Mouse (Mus musculus): ENCODE measurements at regions not wholly inside any gene's neighbourhood (a gene's known extent, or its start where the extent isn't known, plus 50 kb on each side); places are given as distances from the start of the nearest gene placed in this dataset.

DNA sequence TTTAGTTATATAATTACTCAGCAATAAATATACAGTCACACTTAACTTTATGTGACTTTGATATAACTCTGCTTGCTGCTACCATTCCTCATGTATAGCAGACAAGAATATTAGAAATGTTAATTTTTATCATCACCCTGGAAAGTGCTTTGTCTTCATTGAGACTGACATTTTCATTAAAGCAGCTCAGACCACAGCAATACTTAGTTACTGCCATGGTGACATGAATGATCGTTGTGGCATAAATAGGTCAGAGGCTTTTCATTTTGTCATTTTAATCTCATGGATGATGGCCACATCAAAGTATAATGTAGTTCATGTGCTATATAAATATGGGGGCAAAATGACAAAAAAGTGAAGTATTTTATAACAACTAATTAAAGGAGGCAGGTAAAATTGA lies 498.1 kb downstream of the Slc22a22 start:
- H3K27ac ChIP-seq (ENCODE audit: poor library complexity, severe bottlenecking) = no peak overlapping the region
- no peak for ATAC-seq (ENCODE audit: insufficient number of reproducible peaks, low FRiP score)
- no peaks in the 10 kb centered on the region for H3K9me3 ChIP-seq (replicated peaks)
- 77% methylated on average over 1 of the region's 1 CpGs for WGBS
- no peak overlapping the region for H3K4me2 ChIP-seq
- no peaks in the 10 kb centered on the region for H3K27me3 ChIP-seq (replicated peaks)
- H3K4me1 ChIP-seq (replicated peaks) = no peaks in the 10 kb centered on the region
- no peak overlapping the region for H3K4me3 ChIP-seq
- no peaks in the 10 kb centered on the region for H3K36me3 ChIP-seq
- H3K9ac ChIP-seq = no peak overlapping the region

DNA sequence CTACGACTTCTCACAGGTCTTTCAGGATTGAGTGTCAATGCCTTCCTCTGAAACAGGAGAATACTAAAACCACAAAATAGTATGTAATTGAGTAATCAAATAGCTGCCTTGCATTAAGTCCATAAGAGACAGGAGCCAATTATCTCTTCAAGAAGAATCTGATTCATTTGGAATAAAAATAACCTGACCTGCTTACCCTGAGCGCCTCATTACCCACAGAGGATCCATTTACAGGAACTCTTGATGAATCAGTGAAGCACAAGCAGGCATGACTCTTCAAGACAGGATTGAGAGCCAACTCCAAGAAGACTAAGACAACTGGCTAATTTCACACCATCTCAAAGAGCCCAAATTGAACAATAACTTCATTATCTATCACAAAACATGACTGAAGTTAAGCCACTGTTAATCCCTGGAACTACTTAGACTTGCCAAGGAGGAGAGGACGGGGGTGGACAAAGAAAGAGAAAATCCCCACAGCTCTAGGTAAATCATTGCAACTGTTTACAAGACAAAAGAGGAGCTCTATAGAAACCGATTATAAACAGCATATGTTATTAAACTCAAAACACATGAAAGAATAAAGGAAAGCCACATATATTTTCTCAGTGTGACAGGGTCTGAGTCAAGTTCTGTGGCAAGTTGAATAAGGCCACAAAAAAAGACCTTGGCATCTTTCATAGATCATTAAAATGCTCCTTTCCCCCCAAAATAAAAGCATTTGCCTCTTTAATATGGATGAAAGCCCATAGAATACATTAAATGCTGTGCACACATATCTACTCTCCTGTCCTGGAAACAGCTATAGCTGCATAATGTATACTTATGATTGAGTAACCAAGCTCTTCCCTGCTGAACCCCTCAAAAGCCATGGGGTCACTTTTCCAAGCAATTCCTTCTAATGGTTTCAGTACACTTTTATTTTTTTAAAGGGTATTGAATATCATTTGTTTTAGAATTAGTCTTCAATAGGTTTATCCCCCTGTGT lies 501.7 kb downstream of the Slc22a22 start:
- Histone ChIP-seq H3K9me3 (replicated peaks) (no peaks in the 10 kb centered on the region), H3K36me3 (no peaks in the 10 kb centered on the region), H3K4me1 (replicated peaks) (no peaks in the 10 kb centered on the region), H3K4me2 (no peak overlapping the region), H3K27me3 (replicated peaks) (no peaks in the 10 kb centered on the region), H3K27ac (ENCODE audit: poor library complexity, severe bottlenecking) (no peak overlapping the region), H3K9ac (no peak overlapping the region), H3K4me3 (no peak overlapping the region)
- WGBS = 73% methylated on average over 4 of the region's 4 CpGs
- ATAC-seq (ENCODE audit: insufficient number of reproducible peaks, low FRiP score) = no peak

DNA sequence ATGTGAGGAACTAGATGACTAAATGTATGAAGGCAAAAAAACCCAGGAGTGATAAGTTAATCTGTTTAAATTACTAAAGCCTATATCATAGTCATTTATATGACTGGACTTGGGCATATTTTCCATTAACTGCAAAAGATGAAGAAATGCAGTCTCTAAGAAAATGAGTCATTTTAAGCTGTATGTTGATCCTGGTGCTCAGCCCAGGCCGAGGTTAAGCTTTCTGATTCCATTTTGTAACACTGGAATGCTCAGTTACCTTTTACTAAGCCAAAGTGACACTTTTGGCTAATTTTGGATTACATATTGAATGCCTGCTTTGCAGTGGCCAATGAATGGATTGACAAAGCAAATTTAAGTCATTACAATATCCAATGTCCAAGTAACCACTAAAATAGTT lies 507.3 kb downstream of the Slc22a22 start:
- H3K27me3 ChIP-seq (replicated peaks) = no peaks in the 10 kb centered on the region
- H3K4me3 ChIP-seq = no peak overlapping the region
- 64% methylated on average over 1 of the region's 1 CpGs for WGBS
- H3K9me3 ChIP-seq (replicated peaks) = no peaks in the 10 kb centered on the region
- H3K4me1 ChIP-seq (replicated peaks) = no peaks in the 10 kb centered on the region
- no peaks in the 10 kb centered on the region for H3K36me3 ChIP-seq
- H3K9ac ChIP-seq = no peak overlapping the region
- H3K4me2 ChIP-seq = no peak overlapping the region
- H3K27ac ChIP-seq (ENCODE audit: poor library complexity, severe bottlenecking) = no peak overlapping the region
- no peak for ATAC-seq (ENCODE audit: insufficient number of reproducible peaks, low FRiP score)

- H3K36me3 ChIP-seq = no peaks in the 10 kb centered on the region
- H3K4me3 ChIP-seq = no peak overlapping the region
- H3K9ac ChIP-seq = no peak overlapping the region
- no peak overlapping the region for H3K27ac ChIP-seq (ENCODE audit: poor library complexity, severe bottlenecking)
- ATAC-seq (ENCODE audit: insufficient number of reproducible peaks, low FRiP score) = no peak
- no peak overlapping the region for H3K4me2 ChIP-seq
- no peaks in the 10 kb centered on the region for H3K27me3 ChIP-seq (replicated peaks)
- H3K9me3 ChIP-seq (replicated peaks) = 0 out of 2 replicates have a peak, but pooled peaks cover 4% of the 10 kb centered on the region
- 92% methylated on average over 2 of the region's 2 CpGs for WGBS
- no peaks in the 10 kb centered on the region for H3K4me1 ChIP-seq (replicated peaks)
Observed at GRCm38 (mm10) chr15:56956356-56956755, 521.1 kb downstream of the Slc22a22 start.

DNA sequence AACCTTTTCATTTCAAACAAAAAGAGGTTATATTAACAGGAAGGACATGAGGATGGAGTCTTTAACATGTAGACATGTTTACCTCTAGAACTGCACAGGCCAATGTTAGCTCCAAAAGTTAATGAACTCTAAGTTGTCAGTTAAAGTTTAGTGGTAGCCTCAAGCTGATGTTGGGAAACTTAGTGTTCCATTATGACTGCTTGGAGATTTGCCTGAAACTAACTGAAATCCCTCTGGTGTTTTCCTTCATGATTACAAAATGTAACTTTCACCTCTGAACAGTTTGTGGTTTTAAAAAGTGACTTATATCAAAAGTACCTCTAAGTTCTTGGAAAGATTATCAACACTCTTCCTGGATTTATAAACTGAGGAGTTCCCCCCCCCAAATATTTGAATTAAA lies 525.2 kb downstream of the Slc22a22 start:
- Histone ChIP-seq H3K9ac (no peak overlapping the region), H3K4me3 (no peak overlapping the region), H3K4me1 (replicated peaks) (no peaks in the 10 kb centered on the region), H3K27me3 (replicated peaks) (no peaks in the 10 kb centered on the region), H3K4me2 (no peak overlapping the region), H3K36me3 (no peaks in the 10 kb centered on the region), H3K9me3 (replicated peaks) (0 out of 2 replicates have a peak, but pooled peaks cover 4% of the 10 kb centered on the region), H3K27ac (ENCODE audit: poor library complexity, severe bottlenecking) (no peak overlapping the region)
- no peak for ATAC-seq (ENCODE audit: insufficient number of reproducible peaks, low FRiP score)

GRCm38 (mm10) chr15:56950824-56951223 lies 526.6 kb downstream of the Slc22a22 start:
- 0 out of 2 replicates have a peak, but pooled peaks cover 4% of the 10 kb centered on the region for H3K9me3 ChIP-seq (replicated peaks)
- WGBS = 56% methylated on average over 2 of the region's 2 CpGs
- no peak for ATAC-seq (ENCODE audit: insufficient number of reproducible peaks, low FRiP score)

DNA sequence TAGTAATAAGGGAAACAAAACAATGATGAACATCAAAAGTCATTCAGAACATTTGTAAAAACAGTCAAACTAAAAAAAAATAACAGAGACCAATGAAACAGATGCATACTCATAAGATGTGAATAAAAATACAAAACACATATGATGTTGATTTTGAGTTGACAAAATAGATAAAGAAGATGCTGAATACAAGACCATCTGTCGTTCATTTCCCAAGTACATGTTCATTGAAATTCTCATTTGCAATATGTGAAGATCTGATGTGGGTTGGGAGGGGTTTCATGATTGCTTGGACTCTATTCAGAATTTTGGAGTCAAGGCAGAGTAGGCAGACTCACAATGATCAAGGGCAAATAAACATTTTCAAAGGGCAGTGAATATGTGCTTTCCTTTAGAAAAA lies 536.5 kb downstream of the Slc22a22 start:
- H3K27ac ChIP-seq (ENCODE audit: poor library complexity, severe bottlenecking) = no peak overlapping the region
- H3K4me2 ChIP-seq = no peak overlapping the region
- no peaks in the 10 kb centered on the region for H3K9me3 ChIP-seq (replicated peaks)
- WGBS = 85% methylated on average over 1 of the region's 1 CpGs
- H3K27me3 ChIP-seq (replicated peaks) = no peaks in the 10 kb centered on the region
- no peak overlapping the region for H3K4me3 ChIP-seq
- H3K9ac ChIP-seq = no peak overlapping the region
- no peaks in the 10 kb centered on the region for H3K4me1 ChIP-seq (replicated peaks)
- no peaks in the 10 kb centered on the region for H3K36me3 ChIP-seq
- no peak for ATAC-seq (ENCODE audit: insufficient number of reproducible peaks, low FRiP score)

More at GRCm38 (mm10) chr15:56950824-56951223, 526.6 kb downstream of the Slc22a22 start:
- Histone ChIP-seq H3K27me3 (replicated peaks) (no peaks in the 10 kb centered on the region), H3K27ac (ENCODE audit: poor library complexity, severe bottlenecking) (no peak overlapping the region), H3K4me2 (no peak overlapping the region), H3K4me3 (no peak overlapping the region), H3K36me3 (no peaks in the 10 kb centered on the region), H3K4me1 (replicated peaks) (no peaks in the 10 kb centered on the region), H3K9ac (no peak overlapping the region)

GRCm38 (mm10) chr15:56896553-56896952 lies 580.9 kb downstream of the Slc22a22 start:
- Histone ChIP-seq H3K27me3 (replicated peaks) (no peaks in the 10 kb centered on the region), H3K9me3 (replicated peaks) (0 out of 2 replicates have a peak, but pooled peaks cover 3% of the 10 kb centered on the region), H3K4me3 (no peak overlapping the region), H3K36me3 (no peaks in the 10 kb centered on the region), H3K9ac (no peak overlapping the region), H3K4me2 (no peak overlapping the region), H3K4me1 (replicated peaks) (no peaks in the 10 kb centered on the region), H3K27ac (ENCODE audit: poor library complexity, severe bottlenecking) (no peak overlapping the region)
- no peak for ATAC-seq (ENCODE audit: insufficient number of reproducible peaks, low FRiP score)

DNA sequence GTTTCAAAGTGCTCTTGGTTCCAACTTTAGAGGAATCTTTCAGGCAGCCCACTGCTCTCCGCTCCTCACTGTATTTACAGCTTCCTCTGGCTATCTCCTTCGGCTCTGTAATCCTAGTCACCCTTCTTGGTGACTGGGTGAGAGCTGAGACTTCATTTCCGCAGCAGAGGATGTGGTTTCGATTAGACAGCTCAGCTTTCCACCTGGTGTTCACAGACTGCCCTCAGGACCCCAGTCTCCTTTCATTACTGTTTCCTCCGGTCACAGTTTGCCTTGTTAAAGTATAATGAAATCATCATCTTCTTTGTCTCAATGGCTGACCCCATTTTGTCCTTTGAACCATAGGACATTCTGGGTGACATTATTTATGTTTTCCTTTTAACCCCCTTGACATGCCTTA lies 595.9 kb downstream of the Slc22a22 start:
- no peaks in the 10 kb centered on the region for H3K27me3 ChIP-seq (replicated peaks)
- H3K4me3 ChIP-seq = no peak overlapping the region
- H3K27ac ChIP-seq (ENCODE audit: poor library complexity, severe bottlenecking) = no peak overlapping the region
- ATAC-seq (ENCODE audit: insufficient number of reproducible peaks, low FRiP score) = no peak
- peaks cover 4% of the 10 kb centered on the region; the same call in 1 of the 2 replicates for H3K9me3 ChIP-seq (replicated peaks)
- WGBS = 57% methylated on average over 5 of the region's 5 CpGs
- no peaks in the 10 kb centered on the region for H3K4me1 ChIP-seq (replicated peaks)
- no peak overlapping the region for H3K4me2 ChIP-seq
- H3K36me3 ChIP-seq = no peaks in the 10 kb centered on the region
- H3K9ac ChIP-seq = no peak overlapping the region

- Histone ChIP-seq H3K27me3 (replicated peaks) (no peaks in the 10 kb centered on the region), H3K4me2 (no peak overlapping the region), H3K36me3 (no peaks in the 10 kb centered on the region), H3K4me3 (no peak overlapping the region), H3K9ac (no peak overlapping the region), H3K9me3 (replicated peaks) (no peaks in the 10 kb centered on the region), H3K27ac (ENCODE audit: poor library complexity, severe bottlenecking) (no peak overlapping the region), H3K4me1 (replicated peaks) (no peaks in the 10 kb centered on the region)
- 78% methylated on average over 6 of the region's 6 CpGs for WGBS
- ATAC-seq (ENCODE audit: insufficient number of reproducible peaks, low FRiP score) = no peak
Observed at GRCm38 (mm10) chr15:56865879-56866278, 611.5 kb downstream of the Slc22a22 start.

DNA sequence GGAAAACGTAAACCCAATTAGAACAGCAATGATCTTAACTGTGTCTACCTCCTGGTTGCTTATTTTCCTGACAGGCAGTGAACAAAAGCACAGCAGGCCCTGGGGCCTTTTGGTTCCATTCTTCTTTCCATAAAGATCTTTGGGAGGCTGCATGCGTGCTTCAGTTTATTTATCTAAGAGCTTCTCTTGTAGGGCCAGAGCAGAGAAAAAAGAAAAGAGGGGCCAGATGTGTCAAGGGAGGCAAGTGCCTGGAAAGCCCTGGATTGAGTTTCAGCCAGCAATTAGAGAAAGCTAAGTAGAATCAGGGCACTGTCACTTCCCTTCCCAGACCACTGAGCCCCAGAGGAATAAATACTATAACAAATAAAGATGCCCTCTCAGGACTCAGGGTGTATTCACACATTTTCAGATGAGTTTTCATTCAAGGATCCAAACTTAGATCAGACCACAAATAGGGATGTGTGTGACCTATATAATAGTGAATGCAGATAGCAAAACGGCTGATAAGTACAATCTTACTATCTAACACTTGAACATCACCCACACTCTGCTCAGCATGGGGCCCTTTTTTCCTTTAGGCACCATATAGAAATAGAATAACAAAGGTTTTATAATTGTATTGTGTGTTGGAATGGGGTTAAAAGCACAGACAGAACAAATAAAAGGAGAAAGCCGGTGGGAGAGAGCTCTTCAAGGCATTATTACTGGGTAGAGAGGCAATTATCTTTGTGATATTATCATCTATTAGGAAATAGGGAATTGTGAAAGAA lies 612.2 kb downstream of the Slc22a22 start:
- H3K9ac ChIP-seq = no peak overlapping the region
- H3K4me1 ChIP-seq (replicated peaks) = no peaks in the 10 kb centered on the region
- H3K4me3 ChIP-seq = no peak overlapping the region
- H3K36me3 ChIP-seq = no peaks in the 10 kb centered on the region
- H3K27ac ChIP-seq (ENCODE audit: poor library complexity, severe bottlenecking) = no peak overlapping the region
- H3K9me3 ChIP-seq (replicated peaks) = no peaks in the 10 kb centered on the region
- H3K27me3 ChIP-seq (replicated peaks) = no peaks in the 10 kb centered on the region
- ATAC-seq (ENCODE audit: insufficient number of reproducible peaks, low FRiP score) = no peak
- no peak overlapping the region for H3K4me2 ChIP-seq
- 23% methylated on average over 4 of the region's 4 CpGs for WGBS
